Mouse (Mus musculus): ENCODE results near the gene Timmdc1. TPM values are rescaled to one million over a fixed set of nuclear protein-coding genes. Genes with fewer than 3 reads are reported as not detected.

Timmdc1 gene
- polyA plus RNA-seq, 1 experiment from 2014 or later: 36.6 TPM

- no peak overlapping the region for H3K9ac ChIP-seq (replicated peaks; ENCODE audit: low read depth, low read length)
- no peaks in the 10 kb centered on the region for H3K4me1 ChIP-seq (replicated peaks; ENCODE audit: control insufficient read depth, insufficient read depth, low read length)
- H3K4me3 ChIP-seq (replicated peaks; ENCODE audit: low read length): no peak overlapping the region
- H3K27me3 ChIP-seq (replicated peaks; ENCODE audit: control insufficient read depth, insufficient read depth, low read length): no peaks in the 10 kb centered on the region
- WGBS: 67% methylated on average over 4 of the region's 4 CpGs
- H3K27ac ChIP-seq (ENCODE audit: low read length): no peak overlapping the region
- no peaks in the 10 kb centered on the region for H3K9me3 ChIP-seq (ENCODE audit: control insufficient read depth, low read length)
- ATAC-seq: peak; percentile 93
- H3K36me3 ChIP-seq (ENCODE audit: control insufficient read depth, insufficient read depth): peaks cover 7% of the 10 kb centered on the region
- H3K4me2 ChIP-seq (ENCODE audit: low read length): no peak overlapping the region
Observed at GRCm38 (mm10) chr16:38506041-38506634, 16.3 kb downstream of the Timmdc1 start.

DNA sequence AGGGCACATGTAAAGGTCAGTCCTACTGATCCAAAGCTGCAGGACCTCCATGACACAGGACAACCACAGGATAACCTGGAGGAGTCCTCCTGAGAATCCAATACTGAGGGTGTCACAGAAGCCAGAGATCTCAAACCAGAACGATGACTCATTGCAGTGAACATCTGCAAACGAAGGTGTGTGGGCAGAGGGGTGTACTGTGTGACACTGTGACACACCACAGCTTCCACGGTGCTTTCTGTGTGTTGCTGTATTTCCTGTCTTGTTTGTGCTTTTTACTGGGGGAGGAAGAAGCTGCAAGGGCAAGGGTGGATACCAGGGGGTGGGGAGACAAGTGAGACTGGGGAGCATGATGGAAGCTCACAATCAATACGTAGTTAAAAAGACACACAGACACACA is 18.9 kb downstream of the Timmdc1 start:
- Histone ChIP-seq H3K9ac (replicated peaks; ENCODE audit: low read depth, low read length) (no peak overlapping the region), H3K4me1 (replicated peaks; ENCODE audit: control insufficient read depth, insufficient read depth, low read length) (no peaks in the 10 kb centered on the region), H3K4me2 (ENCODE audit: low read length) (no peak overlapping the region), H3K27ac (ENCODE audit: low read length) (no peak overlapping the region), H3K9me3 (ENCODE audit: control insufficient read depth, low read length) (no peaks in the 10 kb centered on the region), H3K27me3 (replicated peaks; ENCODE audit: control insufficient read depth, insufficient read depth, low read length) (no peaks in the 10 kb centered on the region), H3K36me3 (ENCODE audit: control insufficient read depth, insufficient read depth) (peaks cover 12% of the 10 kb centered on the region), H3K4me3 (replicated peaks; ENCODE audit: low read length) (no peak overlapping the region)
- no peak for ATAC-seq
- WGBS: 90% methylated on average over 4 of the region's 4 CpGs

- 91% methylated on average over 10 of the region's 10 CpGs for WGBS
- H3K9ac ChIP-seq (replicated peaks; ENCODE audit: low read depth, low read length): no peak overlapping the region
- H3K4me3 ChIP-seq (replicated peaks; ENCODE audit: low read length): no peak overlapping the region
- H3K4me2 ChIP-seq (ENCODE audit: low read length): no peak overlapping the region
- no peak for ATAC-seq
- H3K4me1 ChIP-seq (replicated peaks; ENCODE audit: control insufficient read depth, insufficient read depth, low read length): no peaks in the 10 kb centered on the region
- H3K27ac ChIP-seq (ENCODE audit: low read length): no peak overlapping the region
- peaks cover 14% of the 10 kb centered on the region for H3K36me3 ChIP-seq (ENCODE audit: control insufficient read depth, insufficient read depth)
- no peaks in the 10 kb centered on the region for H3K27me3 ChIP-seq (replicated peaks; ENCODE audit: control insufficient read depth, insufficient read depth, low read length)
- no peaks in the 10 kb centered on the region for H3K9me3 ChIP-seq (ENCODE audit: control insufficient read depth, low read length)
Observed at GRCm38 (mm10) chr16:38502469-38502868, 20.0 kb downstream of the Timmdc1 start.

DNA sequence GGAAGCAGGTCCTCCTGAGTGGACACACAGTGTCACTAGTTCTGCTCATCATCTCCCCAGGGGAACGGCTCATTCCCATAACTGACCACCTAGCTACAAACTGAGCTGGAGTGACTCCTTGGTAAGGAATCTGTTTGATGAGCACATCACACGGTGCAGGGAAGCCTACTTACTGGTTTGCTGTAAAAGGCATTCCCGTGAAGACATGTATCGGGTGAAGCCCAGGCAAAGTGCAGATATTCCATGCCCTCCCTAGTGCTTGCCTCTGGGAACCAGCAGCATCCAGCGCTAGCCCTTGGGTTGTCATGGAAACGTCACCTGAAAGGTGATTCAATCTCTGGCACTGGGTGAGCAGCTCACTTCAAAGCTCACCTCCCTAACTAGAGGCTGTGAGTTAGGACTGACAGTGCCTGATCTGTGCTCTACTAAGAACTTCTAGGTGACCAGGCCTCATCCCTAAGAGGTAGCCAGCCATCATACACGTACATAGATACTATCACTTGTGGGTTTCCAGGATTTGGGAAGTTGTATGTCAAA is 25.8 kb downstream of the Timmdc1 start:
- no peak overlapping the region for H3K4me2 ChIP-seq (ENCODE audit: low read length)
- peaks cover 17% of the 10 kb centered on the region for H3K36me3 ChIP-seq (ENCODE audit: control insufficient read depth, insufficient read depth)
- no peak overlapping the region for H3K27ac ChIP-seq (ENCODE audit: low read length)
- no peaks in the 10 kb centered on the region for H3K9me3 ChIP-seq (ENCODE audit: control insufficient read depth, low read length)
- no peaks in the 10 kb centered on the region for H3K27me3 ChIP-seq (replicated peaks; ENCODE audit: control insufficient read depth, insufficient read depth, low read length)
- H3K9ac ChIP-seq (replicated peaks; ENCODE audit: low read depth, low read length): no peak overlapping the region
- ATAC-seq: no peak
- no peaks in the 10 kb centered on the region for H3K4me1 ChIP-seq (replicated peaks; ENCODE audit: control insufficient read depth, insufficient read depth, low read length)
- H3K4me3 ChIP-seq (replicated peaks; ENCODE audit: low read length): no peak overlapping the region
- WGBS: 83% methylated on average over 7 of the region's 7 CpGs

DNA sequence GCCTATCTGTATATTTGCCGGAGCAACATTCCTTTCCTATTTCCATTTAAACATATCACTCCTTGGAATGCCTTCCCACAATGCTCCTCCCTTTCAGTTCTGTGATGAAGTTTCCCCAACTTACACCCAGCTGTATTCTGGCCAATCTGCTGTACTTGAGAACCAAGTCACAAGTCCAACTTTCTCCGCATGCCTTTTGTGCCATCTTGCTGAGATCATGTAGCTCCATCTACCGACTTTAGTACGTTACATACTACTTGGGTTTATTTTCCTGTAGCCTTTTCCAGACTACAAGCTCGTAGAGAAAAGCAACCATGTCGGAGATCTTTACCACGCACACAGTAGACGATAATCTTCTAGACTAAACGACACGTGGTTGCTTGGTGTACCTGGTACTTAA is 28.6 kb downstream of the Timmdc1 start:
- Histone ChIP-seq H3K9me3 (ENCODE audit: control insufficient read depth, low read length) (no peaks in the 10 kb centered on the region), H3K27me3 (replicated peaks; ENCODE audit: control insufficient read depth, insufficient read depth, low read length) (no peaks in the 10 kb centered on the region), H3K36me3 (ENCODE audit: control insufficient read depth, insufficient read depth) (peaks cover 9% of the 10 kb centered on the region; the same call in 1 of the 2 replicates), H3K4me3 (replicated peaks; ENCODE audit: low read length) (no peak overlapping the region), H3K9ac (replicated peaks; ENCODE audit: low read depth, low read length) (no peak overlapping the region), H3K4me2 (ENCODE audit: low read length) (no peak overlapping the region), H3K27ac (ENCODE audit: low read length) (no peak overlapping the region), H3K4me1 (replicated peaks; ENCODE audit: control insufficient read depth, insufficient read depth, low read length) (no peaks in the 10 kb centered on the region)
- ATAC-seq: no peak
- 87% methylated on average over 10 of the region's 10 CpGs for WGBS

GRCm38 (mm10) chr16:38492551-38492950 is 29.9 kb downstream of the Timmdc1 start:
- H3K36me3 ChIP-seq (ENCODE audit: control insufficient read depth, insufficient read depth): peaks cover 6% of the 10 kb centered on the region; the same call in 1 of the 2 replicates
- H3K4me1 ChIP-seq (replicated peaks; ENCODE audit: control insufficient read depth, insufficient read depth, low read length): no peaks in the 10 kb centered on the region
- WGBS: 94% methylated on average over 3 of the region's 3 CpGs
- no peak overlapping the region for H3K4me3 ChIP-seq (replicated peaks; ENCODE audit: low read length)
- no peaks in the 10 kb centered on the region for H3K27me3 ChIP-seq (replicated peaks; ENCODE audit: control insufficient read depth, insufficient read depth, low read length)
- H3K27ac ChIP-seq (ENCODE audit: low read length): no peak overlapping the region
- ATAC-seq: no peak
- no peaks in the 10 kb centered on the region for H3K9me3 ChIP-seq (ENCODE audit: control insufficient read depth, low read length)
- no peak overlapping the region for H3K4me2 ChIP-seq (ENCODE audit: low read length)
- no peak overlapping the region for H3K9ac ChIP-seq (replicated peaks; ENCODE audit: low read depth, low read length)

DNA sequence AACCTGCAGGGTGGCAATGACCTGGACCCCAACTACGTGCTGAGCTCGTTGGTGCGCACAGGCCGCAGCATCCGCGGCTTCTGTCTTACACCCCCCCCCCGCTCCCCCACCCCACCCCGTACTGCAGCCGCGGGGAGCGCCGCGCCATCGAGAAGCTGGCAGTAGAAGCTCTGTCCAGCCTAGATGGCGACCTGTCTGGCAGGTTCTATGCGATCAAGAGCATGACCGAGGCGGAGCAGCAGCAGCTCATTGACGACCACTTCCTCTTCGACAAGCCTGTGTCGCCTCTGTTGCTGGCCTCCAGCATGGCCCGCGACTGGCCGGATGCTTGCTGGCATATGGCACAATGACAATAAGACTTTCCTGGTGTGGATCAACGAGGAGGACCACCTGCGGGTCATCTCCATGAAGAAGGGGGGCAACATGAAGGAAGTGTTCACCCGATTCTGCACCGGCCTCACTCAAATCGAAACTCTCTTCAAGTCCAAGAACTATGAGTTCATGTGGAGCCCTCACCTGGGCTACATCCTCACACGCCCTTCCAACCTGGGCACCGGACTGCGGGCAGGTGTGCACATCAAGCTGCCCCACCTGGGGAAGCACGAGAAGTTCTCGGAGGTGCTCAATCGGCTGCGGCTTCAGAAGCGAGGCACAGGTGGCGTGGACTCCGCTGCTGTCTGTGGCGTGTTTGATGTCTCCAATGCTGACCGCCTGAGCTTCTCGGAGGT is 38.7 kb downstream of the Timmdc1 start:
- H3K36me3 ChIP-seq (ENCODE audit: control insufficient read depth, insufficient read depth): no peaks in the 10 kb centered on the region
- no peak overlapping the region for H3K27ac ChIP-seq (ENCODE audit: low read length)
- H3K9ac ChIP-seq (replicated peaks; ENCODE audit: low read depth, low read length): peak overlapping the region; percentile 35
- 41% methylated on average over 42 of the region's 42 CpGs for WGBS
- peak overlapping the region; percentile 35 for H3K4me3 ChIP-seq (replicated peaks; ENCODE audit: low read length)
- peak overlapping the region; percentile 53 for H3K4me2 ChIP-seq (ENCODE audit: low read length)
- H3K27me3 ChIP-seq (replicated peaks; ENCODE audit: control insufficient read depth, insufficient read depth, low read length): peaks cover 6% of the 10 kb centered on the region; the same call in 1 of the 2 replicates
- H3K4me1 ChIP-seq (replicated peaks; ENCODE audit: control insufficient read depth, insufficient read depth, low read length): 0 out of 2 replicates have a peak, but pooled peaks cover 3% of the 10 kb centered on the region
- no peaks in the 10 kb centered on the region for H3K9me3 ChIP-seq (ENCODE audit: control insufficient read depth, low read length)
- no peak for ATAC-seq

GRCm38 (mm10) chr16:38482780-38483562 is 39.5 kb downstream of the Timmdc1 start:
- Histone ChIP-seq H3K4me3 (replicated peaks; ENCODE audit: low read length) (peak overlapping the region; percentile 35), H3K36me3 (ENCODE audit: control insufficient read depth, insufficient read depth) (no peaks in the 10 kb centered on the region), H3K27ac (ENCODE audit: low read length) (no peak overlapping the region), H3K9ac (replicated peaks; ENCODE audit: low read depth, low read length) (peak overlapping the region; percentile 35), H3K9me3 (ENCODE audit: control insufficient read depth, low read length) (no peaks in the 10 kb centered on the region), H3K4me1 (replicated peaks; ENCODE audit: control insufficient read depth, insufficient read depth, low read length) (0 out of 2 replicates have a peak, but pooled peaks cover 3% of the 10 kb centered on the region), H3K4me2 (ENCODE audit: low read length) (peak overlapping the region; percentile 53), H3K27me3 (replicated peaks; ENCODE audit: control insufficient read depth, insufficient read depth, low read length) (peaks cover 6% of the 10 kb centered on the region; the same call in 1 of the 2 replicates)
- peak; percentile 63 for ATAC-seq
- 24% methylated on average over 32 of the region's 32 CpGs for WGBS

DNA sequence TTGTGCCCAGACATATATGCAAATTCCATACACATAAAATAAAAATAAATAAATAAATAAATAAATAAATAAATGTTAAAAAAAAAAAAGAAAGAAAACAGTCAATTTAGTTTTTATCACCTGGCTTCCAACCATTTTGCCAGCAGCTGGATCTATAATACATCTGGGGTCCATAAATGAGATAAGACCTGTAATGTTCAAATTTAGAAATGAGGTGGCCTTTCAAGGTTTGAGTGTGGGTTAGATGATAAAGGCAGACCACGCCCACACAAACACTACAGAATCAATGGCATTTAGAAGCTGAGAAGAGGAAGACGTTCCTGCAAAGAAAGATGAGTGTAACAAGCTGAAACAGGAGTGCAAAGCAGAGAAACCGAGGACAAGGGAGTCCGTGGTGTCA is 41.1 kb downstream of the Timmdc1 start:
- H3K36me3 ChIP-seq (ENCODE audit: control insufficient read depth, insufficient read depth): no peaks in the 10 kb centered on the region
- H3K4me2 ChIP-seq (ENCODE audit: low read length): no peak overlapping the region
- WGBS: 76% methylated on average over 4 of the region's 4 CpGs
- peaks cover 10% of the 10 kb centered on the region for H3K4me1 ChIP-seq (replicated peaks; ENCODE audit: control insufficient read depth, insufficient read depth, low read length)
- no peak overlapping the region for H3K4me3 ChIP-seq (replicated peaks; ENCODE audit: low read length)
- H3K9me3 ChIP-seq (ENCODE audit: control insufficient read depth, low read length): no peaks in the 10 kb centered on the region
- ATAC-seq: no peak
- H3K9ac ChIP-seq (replicated peaks; ENCODE audit: low read depth, low read length): no peak overlapping the region
- peaks cover 6% of the 10 kb centered on the region; the same call in 1 of the 2 replicates for H3K27me3 ChIP-seq (replicated peaks; ENCODE audit: control insufficient read depth, insufficient read depth, low read length)
- no peak overlapping the region for H3K27ac ChIP-seq (ENCODE audit: low read length)
